Mouse (Mus musculus) testis, adult 2 months (tissue): Measurements from ENCODE around the gene Faap24. TPM values are rescaled to one million over a fixed set of nuclear protein-coding genes. Genes with fewer than 3 reads are reported as not detected.

Experiments
- H3K27ac ChIP-seq: fragments of 200-500 bp; 2 replicates; pipeline ENCODE4 v1.5.1; 2012; ENCODE audit warnings: low read depth, low read length; ENCODE audit not compliant: control insufficient read depth, insufficient read depth
- H3K27me3 ChIP-seq: fragments of 200-500 bp; 2 replicates; pipeline ENCODE4 v1.6.1; 2012; ENCODE audit warnings: mild to moderate bottlenecking, low read length, moderate library complexity; ENCODE audit not compliant: control insufficient read depth, insufficient read depth
- H3K36me3 ChIP-seq: fragments of 200-500 bp; 2 replicates; pipeline ENCODE4 v1.6.1; 2012; ENCODE audit warnings: mild to moderate bottlenecking, low read length; ENCODE audit not compliant: control insufficient read depth, insufficient read depth
- H3K4me1 ChIP-seq: fragments of 200-500 bp; 2 replicates; pipeline ENCODE4 v1.6.1; 2012; ENCODE audit warnings: low read length; ENCODE audit not compliant: control insufficient read depth, insufficient read depth
- H3K4me3 ChIP-seq: fragments of 200-500 bp; 2 replicates; pipeline ENCODE4 v1.5.1; 2012; ENCODE audit warnings: low read depth, mild to moderate bottlenecking, low read length, moderate library complexity, mixed read lengths; ENCODE audit not compliant: control insufficient read depth
- CTCF ChIP-seq: fragments of 200-500 bp; IDR thresholded peaks from 2 replicates; pipeline ENCODE4 v1.5.1; 2012; ENCODE audit warnings: low read depth, mild to moderate bottlenecking, inconsistent platforms, low read length, moderate library complexity; ENCODE audit not compliant: control insufficient read depth, insufficient read depth, insufficient replicate concordance
- POLR2A ChIP-seq: fragments of 200-500 bp; IDR thresholded peaks from 2 replicates; pipeline ENCODE4 v1.6.1; 2012; ENCODE audit warnings: low read depth, mild to moderate bottlenecking, inconsistent platforms, low read length, moderate library complexity; ENCODE audit not compliant: control insufficient read depth
- polyA plus RNA-seq: library from polyadenylated mRNA; depleted of rRNA; stranded (reverse); fragments of >200 nt; gene quantifications from 2 replicates; pipeline ENCODE4 v1.2.3, GENCODE M21; 2012

The Faap24 gene
- polyA plus RNA-seq, 1 experiment = 3.1 TPM

DNA sequence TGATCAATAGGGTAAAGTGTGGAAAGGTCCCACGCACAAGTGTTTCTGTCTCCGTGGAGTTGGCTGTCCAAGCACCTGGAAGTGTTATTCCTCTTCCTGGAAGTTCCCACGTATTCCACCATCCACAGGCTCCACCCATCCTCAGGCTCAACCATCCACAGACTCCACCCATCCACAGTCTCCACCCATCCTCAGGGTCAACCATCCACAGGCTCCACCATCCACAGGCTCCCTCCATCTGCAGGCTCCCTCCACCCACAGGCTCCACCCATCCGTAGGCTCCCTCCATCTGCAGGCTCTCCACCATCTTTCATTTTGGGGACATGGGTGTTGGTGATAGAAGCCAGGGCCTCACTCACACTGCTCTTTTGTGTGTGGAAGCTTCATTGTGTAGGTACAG is 4.5 kb upstream of the Faap24 start:
- peaks cover 3% of the 10 kb centered on the region for H3K36me3 ChIP-seq
- H3K27ac ChIP-seq = no peak overlapping the region
- H3K27me3 ChIP-seq = no peaks in the 10 kb centered on the region
- no peak for TF ChIP-seq CTCF
- peaks cover 4% of the 10 kb centered on the region for H3K4me1 ChIP-seq
- no peak overlapping the region for H3K4me3 ChIP-seq

DNA sequence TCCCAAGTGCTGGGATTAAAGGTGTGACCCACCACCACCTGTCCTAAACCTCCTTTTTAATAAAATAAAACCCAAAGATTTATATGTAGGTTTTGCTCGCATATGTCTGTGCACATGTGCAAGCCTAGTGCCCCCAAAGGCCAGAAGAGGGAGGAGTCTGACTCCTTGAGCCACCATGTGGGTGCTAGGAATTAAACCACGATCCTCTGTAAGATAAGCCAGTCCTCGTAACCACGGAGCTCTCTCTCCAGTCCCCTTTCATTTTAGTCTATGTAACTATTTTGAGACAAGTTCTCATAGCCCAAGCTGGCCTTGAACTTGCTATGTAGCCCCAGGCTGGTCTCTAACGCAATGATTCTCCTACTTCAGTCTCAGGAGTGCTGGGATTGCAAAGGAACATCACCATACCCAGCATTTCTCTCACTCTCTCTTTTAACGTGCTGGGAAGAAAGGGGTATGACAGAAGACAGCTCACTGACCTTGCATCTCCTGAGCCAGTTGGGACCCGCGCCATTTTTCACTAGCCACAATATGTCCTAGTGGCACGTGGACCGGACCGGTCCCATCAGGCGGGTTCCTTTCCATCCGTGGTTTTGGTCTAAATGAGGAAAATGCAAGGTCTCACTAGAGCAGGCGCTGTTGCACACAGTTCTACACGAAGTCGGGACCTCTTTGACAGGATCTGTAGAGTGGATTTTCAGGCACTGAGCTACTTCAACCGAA is 741 bp downstream of the Faap24 start:
- Histone ChIP-seq H3K4me1 (peaks cover 9% of the 10 kb centered on the region), H3K4me3 (peak overlapping the region; percentile 93), H3K36me3 (peaks cover 3% of the 10 kb centered on the region), H3K27ac (peak overlapping the region; percentile 30; the same call in 1 of the 2 replicates), H3K27me3 (no peaks in the 10 kb centered on the region)
- TF ChIP-seq CTCF = no peak
- no peak for TF ChIP-seq POLR2A

DNA sequence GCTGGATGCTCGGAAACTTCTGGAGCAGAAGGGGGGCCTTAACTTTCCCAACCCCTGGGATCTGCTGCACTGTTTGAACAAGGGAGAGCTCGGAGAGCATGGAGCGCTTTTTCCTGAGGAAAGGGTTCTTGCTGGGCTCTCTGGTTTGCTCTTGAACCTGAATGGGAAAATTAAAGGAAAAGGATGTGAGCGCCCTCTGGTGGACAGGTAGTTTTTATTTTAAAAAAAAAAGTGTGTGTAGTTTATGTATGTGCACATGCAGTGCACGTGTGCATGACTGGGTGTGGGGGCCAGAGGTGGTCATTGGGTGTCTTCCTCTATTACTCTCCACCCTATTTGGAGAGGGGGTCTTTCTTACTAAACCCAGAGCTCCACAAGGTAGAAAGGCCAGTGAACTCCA is 3.7 kb downstream of the Faap24 start:
- TF ChIP-seq POLR2A (no peak), CTCF (no peak)
- H3K27me3 ChIP-seq = no peaks in the 10 kb centered on the region

DNA sequence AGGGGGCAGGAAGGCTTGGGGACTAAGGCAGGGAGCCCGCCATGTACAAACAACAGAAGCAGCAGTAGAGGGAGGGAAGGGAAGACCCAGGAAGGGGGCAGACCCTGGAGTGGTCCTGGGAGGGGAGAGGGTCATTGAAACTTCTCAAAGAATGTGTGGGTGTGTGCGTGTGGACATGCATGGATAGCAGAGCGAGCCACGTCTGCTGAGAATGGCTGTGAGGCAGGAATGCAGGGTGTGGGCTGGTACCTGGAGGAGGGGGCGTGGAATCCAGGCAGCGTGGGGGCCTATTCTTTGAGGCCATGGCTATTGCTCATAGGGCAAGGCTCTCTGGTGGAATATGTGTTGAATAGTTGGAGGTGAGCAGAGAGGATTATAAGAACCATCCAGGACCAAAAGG is 7.9 kb downstream of the Faap24 start:
- TF ChIP-seq CTCF (no peak), POLR2A (no peak)
- Histone ChIP-seq H3K27ac (no peak overlapping the region), H3K4me1 (peaks cover 2% of the 10 kb centered on the region), H3K27me3 (no peaks in the 10 kb centered on the region), H3K36me3 (peaks cover 2% of the 10 kb centered on the region; the same call in 1 of the 2 replicates), H3K4me3 (no peak overlapping the region)

More for the DNA sequence above, 3.7 kb downstream of the Faap24 start:
- Histone ChIP-seq H3K27ac (no peak overlapping the region), H3K4me1 (peaks cover 9% of the 10 kb centered on the region), H3K36me3 (peaks cover 2% of the 10 kb centered on the region; the same call in 1 of the 2 replicates), H3K4me3 (no peak overlapping the region)

DNA sequence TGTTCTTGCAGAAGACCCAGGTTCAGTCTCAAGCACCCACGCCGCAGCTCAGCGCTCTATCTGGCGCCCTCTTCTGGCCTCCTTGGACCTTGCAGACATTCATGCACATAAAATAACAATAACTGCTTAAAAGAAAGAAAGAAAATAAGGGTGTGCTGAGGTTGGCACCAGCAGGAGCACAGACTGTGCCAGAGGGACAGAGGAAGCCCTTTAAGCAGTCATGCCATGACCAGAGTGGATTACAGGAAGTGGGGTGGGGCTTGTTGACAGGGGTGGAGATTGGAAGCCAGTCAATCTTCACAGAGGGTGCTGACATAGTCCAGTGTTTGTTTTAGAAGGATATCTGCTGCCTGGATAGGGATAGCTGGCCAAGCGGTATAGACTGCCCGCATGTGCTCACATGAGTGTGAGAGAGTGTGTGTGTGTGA is 10.1 kb downstream of the Faap24 start:
- peaks cover 2% of the 10 kb centered on the region for H3K4me1 ChIP-seq

DNA sequence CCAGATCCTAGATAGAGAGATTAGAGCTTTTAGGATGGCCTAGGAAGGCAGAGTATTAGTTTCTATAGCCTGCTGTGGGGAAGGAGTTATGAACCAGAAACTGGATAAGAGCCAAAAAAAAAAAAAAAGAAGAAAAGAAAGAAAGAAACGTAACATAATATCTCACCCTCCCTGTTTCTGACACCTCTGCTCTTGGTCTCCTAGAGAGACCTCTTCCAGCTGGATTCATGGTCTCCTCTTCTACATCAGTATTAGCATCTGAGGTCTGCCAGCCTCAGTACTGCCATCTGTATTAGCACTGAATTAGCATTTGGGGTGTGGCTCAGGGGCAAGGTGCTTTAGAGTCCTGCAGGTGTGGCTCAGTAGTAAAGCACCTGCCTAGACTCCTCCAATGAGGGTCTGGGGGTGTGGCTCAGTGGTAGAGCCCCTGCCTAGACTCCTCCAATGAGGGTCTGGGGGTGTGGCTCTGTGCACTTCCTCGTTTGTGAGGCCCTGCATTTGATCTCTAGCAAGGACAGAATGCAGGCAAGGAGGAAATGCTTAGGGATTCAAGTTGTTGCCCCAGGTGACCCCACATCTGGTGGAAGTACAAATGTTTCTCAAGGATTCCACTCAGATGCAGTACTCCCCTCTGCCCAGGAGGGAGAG is 13.8 kb downstream of the Faap24 start:
- Histone ChIP-seq H3K27me3 (no peaks in the 10 kb centered on the region), H3K4me1 (peaks cover 6% of the 10 kb centered on the region), H3K4me3 (no peak overlapping the region), H3K36me3 (no peaks in the 10 kb centered on the region), H3K27ac (no peak overlapping the region)
- TF ChIP-seq POLR2A (no peak), CTCF (no peak)

More for the DNA sequence above, 10.1 kb downstream of the Faap24 start:
- TF ChIP-seq CTCF (peak; percentile 68; the same call in 1 of the 2 replicates), POLR2A (no peak)
- H3K27me3 ChIP-seq = no peaks in the 10 kb centered on the region
- H3K4me3 ChIP-seq = no peak overlapping the region
- no peaks in the 10 kb centered on the region for H3K36me3 ChIP-seq
- 0 out of 2 replicates have a peak overlapping the region, but pooled peaks have one; percentile 26 for H3K27ac ChIP-seq

DNA sequence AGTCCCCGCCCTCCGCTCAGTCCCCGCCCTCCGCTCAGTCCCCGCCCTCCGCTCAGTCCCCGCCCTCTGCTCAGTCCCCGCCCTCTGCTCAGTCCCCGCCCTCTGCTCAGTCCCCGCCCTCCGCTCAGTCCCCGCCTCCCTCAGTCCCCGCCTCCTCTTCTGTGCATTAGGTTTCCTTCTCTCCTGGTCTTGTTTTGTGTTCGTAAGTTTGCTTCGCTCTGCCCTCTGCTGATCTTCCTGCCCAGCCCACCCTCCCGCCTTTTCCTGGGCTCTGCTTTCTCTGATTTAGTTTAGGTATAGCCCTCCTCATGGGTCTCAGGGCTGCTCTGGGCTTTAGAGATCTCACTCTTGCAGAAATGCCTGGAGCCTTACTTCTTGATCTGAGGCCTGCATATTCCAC is 14.8 kb downstream of the Faap24 start:
- H3K4me1 ChIP-seq = peaks cover 6% of the 10 kb centered on the region

More for the DNA sequence above, 14.8 kb downstream of the Faap24 start:
- no peaks in the 10 kb centered on the region for H3K36me3 ChIP-seq
- H3K27me3 ChIP-seq = no peaks in the 10 kb centered on the region
- H3K4me3 ChIP-seq = no peak overlapping the region
- H3K27ac ChIP-seq = no peak overlapping the region
- TF ChIP-seq CTCF (no peak), POLR2A (no peak)
